Mouse (Mus musculus): ENCODE data around the gene Gm27027.

DNA sequence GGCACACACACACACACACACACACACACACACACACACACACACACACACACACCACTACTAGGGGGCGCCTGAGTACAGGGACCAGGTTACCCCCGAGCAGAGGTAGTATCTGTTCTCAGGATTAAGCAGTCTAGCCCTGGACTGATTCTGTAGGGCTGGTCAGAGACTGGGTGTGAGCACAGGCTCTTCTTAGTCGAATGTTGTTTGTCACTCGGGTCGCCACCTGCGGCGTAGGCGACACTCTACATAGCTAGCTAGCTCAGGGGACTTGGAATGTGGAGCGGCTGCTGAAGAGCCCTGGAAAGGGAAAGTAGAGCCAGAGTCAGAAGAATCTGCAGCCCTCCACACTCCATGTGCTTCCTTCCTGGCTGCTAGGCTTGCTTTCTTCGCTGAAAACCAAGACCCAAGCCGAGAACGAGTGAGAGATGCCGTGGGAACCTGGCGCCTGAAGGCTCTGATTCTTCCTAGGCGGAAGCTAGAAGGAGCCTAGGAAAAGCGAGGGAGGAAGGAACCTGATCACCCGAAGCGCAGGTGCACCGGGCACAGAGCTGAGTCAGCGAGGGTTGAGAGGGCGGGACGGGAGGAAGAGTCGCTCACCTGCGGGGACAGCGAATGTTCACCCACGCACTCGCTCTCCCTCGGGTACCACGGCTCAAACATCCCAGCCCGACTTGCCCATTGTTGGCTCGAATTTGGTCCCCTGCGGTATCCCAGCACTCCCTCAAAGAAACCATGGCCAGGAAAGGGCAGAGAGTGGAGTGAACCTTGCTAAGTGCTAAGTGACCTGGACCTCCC lies 41.2 kb downstream of the Gm27027 start:
- TF ChIP-seq CTCF (IDR thresholded peaks at IDR 0.05; ENCODE audit: low read depth) (no peak), EP300 (IDR thresholded peaks at IDR 0.05; ENCODE audit: low read depth) (no peak)

Data from liver, postnatal 0 days (tissue).